Mouse (Mus musculus): ENCODE measurements around the gene Nfia.

Gene Nfia

DNA sequence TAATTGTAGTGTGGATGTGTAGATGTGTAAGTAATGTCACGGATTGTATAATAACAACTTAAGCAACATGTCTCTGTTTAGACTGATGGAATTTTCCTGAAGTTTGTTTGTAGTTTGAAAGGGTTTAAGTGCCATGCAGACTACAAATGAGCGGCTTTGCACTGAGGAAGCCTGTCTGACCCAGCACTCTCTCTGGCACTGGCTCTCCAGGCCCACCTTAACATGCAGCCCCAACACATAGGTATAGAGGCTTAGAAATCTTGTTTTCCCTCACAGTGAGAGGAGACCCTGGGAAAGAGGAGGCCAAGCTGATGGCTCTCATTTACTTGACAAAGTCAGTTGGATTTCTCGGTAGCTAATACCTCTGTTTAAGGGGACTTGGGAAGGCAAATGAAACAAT lies 13.9 kb upstream of the Nfia start:
- in situ Hi-C loops (cut with MboI; ENCODE audit: unreplicated experiment in 2 of 2), result loop anchor here (10.0 kb wide), 2 partner anchors 194 to 1166 kb away; partner anchors contain the start of gene Usp1 (in 1 of the 2)

DNA sequence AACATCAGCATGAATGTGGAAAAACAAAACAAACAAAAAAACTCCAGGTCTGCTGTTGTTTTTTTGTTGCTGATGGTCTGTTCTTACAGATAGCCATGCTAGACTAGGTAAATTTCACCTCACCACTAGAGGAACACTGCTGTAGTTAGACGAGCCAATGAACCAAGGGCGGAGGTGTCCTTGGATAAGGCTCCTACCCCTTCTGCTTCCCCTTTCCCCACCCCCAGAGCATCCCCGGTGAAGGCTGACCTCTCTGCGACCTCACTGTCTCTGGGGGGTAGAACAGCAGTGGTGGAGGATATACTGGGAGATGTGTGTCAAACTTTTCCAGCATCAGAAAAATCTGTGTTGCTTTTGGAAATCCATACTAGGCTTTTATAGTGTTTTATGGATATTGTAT lies 7.9 kb upstream of the Nfia start:
- in situ Hi-C loops (cut with MboI; ENCODE audit: unreplicated experiment in 2 of 2), result no loop called here

DNA sequence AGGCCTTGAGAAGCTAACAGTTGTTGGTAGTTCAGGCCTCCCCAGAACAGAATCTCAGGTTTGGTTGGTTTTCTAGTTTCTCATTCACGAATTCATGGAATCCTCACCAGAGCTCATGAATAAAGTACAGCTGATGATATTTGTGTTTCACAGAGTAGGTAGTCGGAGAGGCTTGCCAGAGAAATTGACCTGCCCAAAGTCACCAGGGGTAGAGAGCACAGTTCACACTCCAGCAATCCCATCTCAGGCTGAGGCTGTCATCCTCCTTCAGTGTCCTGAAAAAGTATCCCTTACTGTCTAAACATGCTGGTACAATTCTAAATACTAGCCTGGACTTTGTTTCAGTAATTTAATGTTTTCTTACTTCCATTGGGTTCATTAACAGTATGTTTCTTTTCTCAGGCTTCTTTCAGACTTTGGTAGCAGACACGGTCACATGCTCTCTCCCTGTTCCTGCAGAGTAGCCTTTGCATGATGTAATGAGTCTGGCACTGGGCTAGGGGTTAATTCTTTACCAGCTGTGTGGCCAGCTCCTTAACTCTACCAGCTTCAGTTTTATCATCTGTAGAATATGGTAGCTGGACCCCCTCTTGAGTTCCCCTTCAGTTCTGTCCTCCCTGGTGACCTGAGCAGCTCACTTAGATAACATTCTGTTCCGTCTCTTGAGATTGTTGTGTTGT lies 7.1 kb upstream of the Nfia start:
- in situ Hi-C loops (cut with MboI; ENCODE audit: unreplicated experiment in 2 of 2), result no loop called here

DNA sequence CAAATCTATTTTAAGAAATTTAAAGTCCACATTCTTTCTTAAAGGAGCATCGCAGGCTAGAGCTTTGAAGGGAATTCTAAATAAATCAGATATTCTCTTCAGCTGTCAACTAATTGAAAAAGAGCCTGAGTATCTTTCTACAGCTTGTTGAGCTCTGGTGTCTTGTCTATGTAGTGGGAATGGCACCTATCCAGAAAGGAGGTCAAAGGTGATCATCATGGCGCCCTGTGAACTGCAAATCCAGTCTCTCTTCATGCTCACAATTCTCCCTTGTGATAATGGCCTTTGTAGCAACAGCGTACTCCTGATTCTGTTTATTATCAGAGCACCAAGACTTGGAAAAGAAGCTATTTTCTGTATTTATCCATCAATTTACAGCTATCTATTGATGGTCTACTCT lies 6.4 kb upstream of the Nfia start:
- in situ Hi-C loops (cut with MboI; ENCODE audit: unreplicated experiment in 2 of 2), result no loop called here

DNA sequence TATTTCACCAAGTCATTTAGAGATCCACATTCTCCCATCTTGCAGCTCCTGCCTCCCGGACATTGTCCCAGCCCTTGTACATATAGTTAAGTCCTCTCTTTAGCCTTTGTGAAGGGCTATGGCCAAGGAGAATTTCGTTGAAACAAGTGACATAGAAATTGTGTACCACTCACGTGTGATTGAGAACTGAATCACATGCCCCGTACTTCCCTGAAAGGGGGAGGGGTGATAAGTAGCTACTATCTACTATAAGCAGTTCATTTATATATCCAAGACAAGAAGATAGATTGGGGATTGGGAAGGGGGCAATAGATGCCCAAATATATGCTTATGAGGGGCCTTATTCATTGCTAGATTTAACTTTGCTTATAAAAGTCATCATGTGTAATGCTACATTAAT lies 5.5 kb upstream of the Nfia start:
- in situ Hi-C loops (cut with MboI; ENCODE audit: unreplicated experiment in 2 of 2), result no loop called here

DNA sequence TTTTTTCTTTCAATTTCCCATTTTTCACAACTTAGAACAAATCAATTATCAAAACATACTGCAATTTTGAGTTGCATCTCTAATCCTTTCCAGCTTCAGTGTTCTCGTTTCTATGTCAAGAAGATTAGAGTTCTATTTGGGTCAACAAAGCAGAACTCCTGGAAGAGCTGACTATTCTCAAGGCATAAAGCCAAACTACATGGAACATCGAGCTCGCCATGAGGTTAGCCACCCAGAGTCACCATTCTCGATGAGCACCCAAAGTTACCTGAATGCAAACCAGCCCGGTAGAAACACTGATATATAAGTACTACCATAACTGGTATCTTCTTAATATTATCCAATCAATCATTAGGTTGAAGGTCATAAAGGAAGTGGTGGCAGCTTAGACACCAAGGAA lies 5.0 kb upstream of the Nfia start:
- in situ Hi-C loops (cut with MboI; ENCODE audit: unreplicated experiment in 2 of 2), result no loop called here

DNA sequence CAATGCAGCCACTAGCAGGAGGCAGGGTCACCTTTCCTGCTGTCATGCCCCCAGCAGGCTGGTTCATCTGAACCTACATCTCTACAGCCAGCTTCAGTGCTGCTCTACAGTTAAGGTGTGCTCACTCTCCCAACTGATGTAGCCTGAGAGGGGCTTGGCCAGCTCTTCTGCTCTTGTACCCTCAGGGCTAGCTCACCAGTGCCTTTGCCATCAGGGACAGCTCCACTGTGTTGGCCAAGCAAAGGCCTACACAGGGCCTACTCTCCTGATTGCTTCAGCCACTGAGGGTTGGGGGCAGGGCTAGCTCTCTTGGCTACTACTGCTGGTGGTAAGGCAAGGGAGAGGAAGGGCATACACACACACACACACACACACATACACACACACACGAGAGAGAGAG lies 2.7 kb upstream of the Nfia start:
- in situ Hi-C loops (cut with MboI; ENCODE audit: unreplicated experiment in 2 of 2), result no loop called here

DNA sequence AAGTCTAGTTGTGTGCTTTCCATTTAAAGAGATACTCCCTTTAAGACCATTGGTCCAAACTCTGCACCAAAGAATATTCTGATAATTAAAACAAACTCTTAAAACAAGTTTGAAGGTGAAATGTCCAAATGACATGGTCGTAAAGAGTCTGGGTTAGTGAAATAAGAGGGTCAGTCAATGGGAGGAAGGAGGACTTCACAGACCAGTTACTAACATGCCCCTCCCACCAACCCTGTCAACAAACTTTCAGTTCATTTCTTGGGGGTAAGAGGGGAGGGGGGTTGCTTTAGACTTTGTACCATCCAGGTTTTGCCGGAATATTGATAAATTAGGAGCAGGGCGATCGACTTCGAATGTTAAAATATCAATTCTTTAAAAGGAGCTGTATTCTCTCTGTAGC lies 1.1 kb upstream of the Nfia start:
- in situ Hi-C loops (cut with MboI; ENCODE audit: unreplicated experiment in 2 of 2), result no loop called here

DNA sequence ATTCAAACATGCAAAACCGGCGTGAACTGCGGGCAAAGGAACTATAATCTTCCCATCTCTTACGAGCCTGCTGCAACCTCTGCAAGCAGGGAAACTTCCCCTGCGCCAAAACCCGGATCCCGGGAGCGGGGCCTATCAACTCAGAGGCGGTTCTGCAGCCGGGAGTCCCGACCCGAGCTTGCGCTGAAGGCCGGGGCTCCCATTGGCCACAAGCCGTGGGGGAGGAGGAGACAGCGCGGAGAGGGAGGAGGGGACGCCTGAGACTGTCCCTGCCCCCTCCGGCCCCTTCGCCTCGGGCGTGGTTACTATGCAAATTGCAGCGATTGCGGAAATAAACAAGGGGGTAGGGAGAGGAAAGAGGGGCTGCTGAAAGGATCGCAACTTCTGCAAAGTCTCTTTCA lies 450 bp upstream of the Nfia start:
- in situ Hi-C loops (cut with MboI; ENCODE audit: unreplicated experiment in 2 of 2), result no loop called here

DNA sequence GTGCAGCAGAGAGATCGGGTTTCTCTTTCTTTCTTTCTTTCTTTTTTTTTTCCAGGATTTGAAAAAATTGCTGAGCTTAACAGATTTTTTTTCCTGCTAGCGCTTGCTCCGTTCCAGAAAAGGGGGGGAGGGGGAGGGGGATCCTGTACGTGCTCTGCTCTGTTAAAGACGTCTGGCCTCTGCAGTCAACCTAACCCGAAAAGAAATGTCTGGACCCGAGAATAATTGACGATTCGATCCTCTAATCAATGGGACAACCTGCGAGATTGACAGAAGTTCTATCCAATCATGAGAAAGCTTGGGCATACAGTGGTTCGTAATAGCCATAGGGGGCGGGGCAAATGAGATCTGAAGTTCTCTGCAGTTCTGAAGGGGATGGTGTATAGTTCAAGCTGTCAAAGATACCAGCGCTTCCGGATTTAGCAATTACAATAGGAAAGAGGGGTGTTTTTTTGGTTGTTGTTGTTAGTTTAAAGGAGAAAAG lies 618 bp downstream of the Nfia start:
- in situ Hi-C loops (cut with MboI; ENCODE audit: unreplicated experiment in 2 of 2), result no loop called here

DNA sequence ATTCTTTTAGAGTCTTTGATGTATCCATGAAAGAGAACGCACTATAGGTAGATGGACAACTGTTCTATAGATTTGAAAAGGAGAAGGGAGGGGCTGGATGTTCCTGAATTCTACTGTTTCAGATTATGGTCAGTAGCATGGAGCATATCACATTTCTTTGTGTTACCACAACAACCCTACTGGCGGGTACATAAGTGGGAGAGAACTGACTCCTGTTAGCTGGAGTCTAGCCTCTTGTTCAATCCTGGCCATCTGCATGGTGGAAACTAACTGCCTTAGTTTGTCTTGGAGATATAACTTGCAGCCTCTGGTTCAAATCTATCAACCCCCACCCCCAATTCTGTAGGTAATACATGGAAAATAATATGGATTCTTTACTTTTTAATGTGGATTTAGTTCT lies 1.3 kb downstream of the Nfia start:
- in situ Hi-C loops (cut with MboI; ENCODE audit: unreplicated experiment in 2 of 2), result no loop called here

DNA sequence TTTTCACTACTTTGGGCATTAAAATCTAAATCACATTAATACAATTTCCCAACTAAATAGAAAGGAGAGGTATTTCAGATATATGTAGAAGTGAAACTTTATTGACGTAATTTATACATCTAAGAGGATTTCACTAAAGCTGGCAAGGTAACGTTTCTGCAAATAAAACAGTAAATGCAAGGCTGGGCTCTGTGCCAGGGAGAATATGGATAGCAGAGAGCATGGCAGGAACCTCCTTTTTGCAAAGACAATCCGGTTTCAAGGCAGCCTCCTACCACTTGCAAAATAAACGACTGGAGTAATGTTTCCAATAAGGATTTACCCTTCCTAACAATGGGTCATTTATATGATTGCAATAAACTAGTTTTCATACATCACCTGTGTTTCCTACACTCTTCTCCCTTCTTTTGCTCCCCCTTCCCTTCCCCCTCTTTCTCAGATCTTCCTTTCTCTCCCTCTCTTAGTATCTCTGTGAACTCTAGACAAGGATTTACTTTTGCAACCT lies 2.0 kb downstream of the Nfia start:
- in situ Hi-C loops (cut with MboI; ENCODE audit: unreplicated experiment in 2 of 2), result no loop called here

DNA sequence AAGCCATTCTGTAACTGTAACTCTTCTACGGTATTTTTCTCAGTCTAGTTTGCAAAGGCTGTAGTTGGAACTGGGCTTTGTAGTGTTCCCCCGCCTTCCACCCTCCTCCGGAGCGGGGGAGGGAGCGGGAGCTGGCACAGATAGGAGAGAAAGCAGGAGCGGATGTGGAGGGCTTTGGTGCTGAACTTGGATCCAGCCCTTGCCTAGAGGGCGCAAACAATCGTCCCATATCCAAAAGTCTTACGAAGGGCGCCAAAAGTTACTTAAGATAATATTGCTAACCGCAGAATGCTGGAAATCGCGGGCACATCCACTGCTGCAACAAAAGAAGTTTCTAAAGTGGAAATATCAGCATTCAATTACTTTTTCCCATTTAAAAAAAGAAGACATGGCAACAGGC lies 2.5 kb downstream of the Nfia start:
- in situ Hi-C loops (cut with MboI; ENCODE audit: unreplicated experiment in 2 of 2), result no loop called here

DNA sequence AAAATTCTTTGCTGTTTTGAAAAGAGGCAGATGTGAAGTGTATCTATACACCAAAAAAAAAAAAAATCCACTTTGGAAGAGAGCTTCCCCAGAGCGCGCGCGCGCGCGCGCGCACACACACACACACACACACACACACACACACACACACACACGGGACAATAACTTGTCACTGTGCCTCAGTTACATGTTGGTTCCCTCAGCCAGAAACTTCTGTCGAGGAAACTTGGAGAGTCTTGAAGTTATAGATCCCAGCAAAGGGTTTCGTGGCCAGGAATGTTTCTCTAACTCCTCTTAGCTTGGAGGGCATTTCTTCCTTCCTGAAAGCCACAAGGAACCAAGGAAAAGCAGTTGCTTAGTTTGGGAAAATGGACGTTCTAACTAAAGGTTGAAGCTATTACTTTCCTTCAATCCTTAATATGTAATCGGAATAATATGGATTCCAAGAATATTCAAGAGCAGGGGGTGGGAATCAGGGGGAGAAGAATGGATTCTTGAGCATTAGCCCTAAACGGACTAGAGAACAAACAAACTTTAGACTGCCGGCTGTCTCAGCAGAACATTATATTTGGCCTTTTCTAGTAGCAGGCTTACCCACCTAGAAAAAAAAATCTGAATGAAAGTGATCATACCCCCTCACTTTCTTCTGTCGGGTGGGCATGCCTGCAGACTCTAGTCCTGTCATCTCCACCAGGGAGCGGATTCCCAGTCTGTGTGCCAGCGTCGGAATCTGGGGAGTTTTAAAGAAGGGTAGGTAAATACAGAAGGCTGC lies 3.1 kb downstream of the Nfia start:
- in situ Hi-C loops (cut with MboI; ENCODE audit: unreplicated experiment in 2 of 2), result no loop called here

DNA sequence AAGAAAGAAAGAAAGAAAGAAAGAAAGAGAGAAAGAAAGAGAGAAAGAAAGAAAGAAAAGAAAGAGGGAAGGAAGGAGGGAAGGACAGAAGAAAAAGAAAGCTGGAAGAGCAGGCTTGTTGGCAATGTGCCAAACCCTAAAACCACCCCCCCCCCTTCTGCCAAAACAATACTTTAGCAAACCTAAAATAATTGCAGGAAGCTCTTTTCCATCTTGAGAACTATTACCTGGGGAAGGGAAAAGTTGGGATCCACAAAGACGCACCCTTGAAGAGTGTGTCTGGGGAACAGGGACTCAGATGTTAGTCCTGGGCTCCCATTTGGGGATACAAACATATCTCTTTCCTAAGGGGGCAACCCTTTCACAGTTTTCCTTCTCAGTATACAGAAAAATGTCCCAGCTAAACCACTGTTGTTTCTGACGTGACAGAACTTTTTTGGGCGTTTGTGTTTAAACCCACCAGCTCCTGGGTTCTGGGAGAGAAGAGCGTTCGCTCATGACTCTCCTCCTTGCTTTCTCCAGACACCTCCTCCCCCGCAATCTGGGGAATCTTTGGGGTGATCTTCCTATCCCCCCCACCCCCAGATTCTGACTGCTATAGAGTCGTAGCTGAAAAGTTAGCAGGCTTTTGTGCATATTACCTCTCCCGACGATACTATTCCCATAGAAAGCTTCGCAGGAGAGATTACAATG lies 4.0 kb downstream of the Nfia start:
- in situ Hi-C loops (cut with MboI; ENCODE audit: unreplicated experiment in 2 of 2), result no loop called here

DNA sequence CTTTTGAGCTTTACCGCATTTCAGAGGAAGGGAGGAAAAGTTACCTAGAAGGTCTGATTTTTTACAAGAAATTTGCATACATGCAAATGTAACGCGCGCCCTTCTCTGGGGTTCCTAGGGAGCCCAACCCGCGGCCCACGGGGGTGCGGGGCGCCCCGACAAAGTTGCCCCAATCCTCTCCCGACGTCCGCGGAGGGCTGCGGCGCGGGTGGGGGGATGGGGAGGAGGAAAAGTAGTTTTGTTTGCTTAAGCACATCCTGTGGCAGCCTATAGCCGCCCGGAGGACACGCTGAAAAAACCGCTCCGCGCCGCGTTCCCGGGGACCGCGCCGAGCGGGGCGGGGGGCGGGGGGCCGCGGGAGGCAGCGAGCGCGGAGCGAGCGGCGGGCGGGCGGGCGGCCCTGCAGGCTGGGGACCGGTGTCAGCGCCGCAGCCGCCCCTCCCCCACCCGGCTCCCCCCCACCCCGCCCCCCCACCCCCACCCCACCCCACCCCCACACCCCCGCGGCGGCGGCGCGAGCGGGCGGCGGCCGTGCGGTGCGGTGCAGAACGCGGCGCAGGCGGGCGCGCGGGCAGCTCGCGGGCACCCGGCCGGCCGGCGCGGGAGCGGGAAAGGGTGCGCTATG lies 4.7 kb downstream of the Nfia start:
- in situ Hi-C loops (cut with MboI; ENCODE audit: unreplicated experiment in 2 of 2), result no loop called here

DNA sequence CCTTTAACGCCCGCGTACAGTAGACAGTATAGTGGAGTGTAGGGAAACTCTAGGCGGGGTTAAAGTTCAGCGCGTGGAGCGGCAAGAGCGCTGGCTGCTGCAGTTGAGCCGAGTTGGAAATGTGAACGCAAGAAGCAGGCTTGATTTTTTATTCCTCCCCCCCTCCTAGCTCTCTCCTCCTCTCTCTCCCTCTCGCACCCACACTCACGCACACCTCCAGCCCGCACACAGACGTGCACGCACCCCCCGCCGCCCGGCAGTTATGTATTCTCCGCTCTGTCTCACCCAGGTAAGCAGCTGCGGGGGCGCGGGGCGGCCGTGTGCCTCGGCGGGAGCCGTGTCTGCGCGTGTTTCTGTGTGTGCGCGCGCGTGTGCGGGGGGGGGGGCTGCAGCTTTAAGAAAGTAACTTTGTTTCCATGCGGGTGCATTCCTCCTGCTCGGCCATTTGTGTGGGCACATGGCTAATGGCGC lies 5.2 kb downstream of the Nfia start, which contains the start of gene E130114P18Rik:
Gene E130114P18Rik (minus strand): TSS at position 373 of the 471 bp plus-strand sequence.
- in situ Hi-C loops (cut with MboI; ENCODE audit: unreplicated experiment in 2 of 2), result no loop called here

DNA sequence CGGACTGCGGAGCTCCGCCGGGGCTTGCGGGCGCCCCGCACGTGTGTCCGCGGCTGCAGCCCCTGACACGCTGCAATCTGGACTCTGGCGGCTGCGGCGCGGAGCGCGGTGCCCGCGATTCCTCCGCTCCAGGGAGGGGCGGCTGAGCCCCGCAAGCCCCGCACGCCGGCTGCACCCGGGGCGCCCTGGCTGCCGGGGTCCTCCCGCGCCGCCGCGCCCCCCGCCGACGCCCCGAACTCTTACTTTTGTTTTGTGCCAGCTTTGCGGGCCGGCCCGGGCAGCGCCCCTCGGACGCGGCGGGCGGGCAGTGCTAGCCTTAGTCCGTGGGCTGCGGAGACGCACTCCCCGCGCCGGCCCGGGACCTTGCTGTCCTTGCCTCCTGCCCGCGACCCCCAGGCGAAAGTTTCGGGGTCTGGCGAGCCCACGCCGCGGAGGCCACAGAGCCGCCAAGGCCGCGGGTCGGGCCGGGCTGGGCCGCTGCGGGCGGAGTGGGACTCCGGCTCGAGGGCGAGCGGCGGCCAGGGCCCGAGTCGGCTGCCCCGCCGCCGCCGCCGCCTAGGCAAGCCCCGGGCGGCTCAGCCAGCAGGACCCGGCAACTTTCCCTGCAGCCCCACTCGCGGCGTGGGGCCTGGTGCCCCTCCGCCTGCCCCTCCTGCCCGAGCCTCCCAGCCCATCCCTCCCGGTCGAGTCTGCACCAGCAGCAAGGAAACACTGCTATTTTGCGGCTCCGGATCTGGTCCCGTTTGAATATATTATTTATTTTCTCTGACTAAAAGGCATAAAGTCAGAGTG lies 5.9 kb downstream of the Nfia start:
- in situ Hi-C loops (cut with MboI; ENCODE audit: unreplicated experiment in 2 of 2), result no loop called here

DNA sequence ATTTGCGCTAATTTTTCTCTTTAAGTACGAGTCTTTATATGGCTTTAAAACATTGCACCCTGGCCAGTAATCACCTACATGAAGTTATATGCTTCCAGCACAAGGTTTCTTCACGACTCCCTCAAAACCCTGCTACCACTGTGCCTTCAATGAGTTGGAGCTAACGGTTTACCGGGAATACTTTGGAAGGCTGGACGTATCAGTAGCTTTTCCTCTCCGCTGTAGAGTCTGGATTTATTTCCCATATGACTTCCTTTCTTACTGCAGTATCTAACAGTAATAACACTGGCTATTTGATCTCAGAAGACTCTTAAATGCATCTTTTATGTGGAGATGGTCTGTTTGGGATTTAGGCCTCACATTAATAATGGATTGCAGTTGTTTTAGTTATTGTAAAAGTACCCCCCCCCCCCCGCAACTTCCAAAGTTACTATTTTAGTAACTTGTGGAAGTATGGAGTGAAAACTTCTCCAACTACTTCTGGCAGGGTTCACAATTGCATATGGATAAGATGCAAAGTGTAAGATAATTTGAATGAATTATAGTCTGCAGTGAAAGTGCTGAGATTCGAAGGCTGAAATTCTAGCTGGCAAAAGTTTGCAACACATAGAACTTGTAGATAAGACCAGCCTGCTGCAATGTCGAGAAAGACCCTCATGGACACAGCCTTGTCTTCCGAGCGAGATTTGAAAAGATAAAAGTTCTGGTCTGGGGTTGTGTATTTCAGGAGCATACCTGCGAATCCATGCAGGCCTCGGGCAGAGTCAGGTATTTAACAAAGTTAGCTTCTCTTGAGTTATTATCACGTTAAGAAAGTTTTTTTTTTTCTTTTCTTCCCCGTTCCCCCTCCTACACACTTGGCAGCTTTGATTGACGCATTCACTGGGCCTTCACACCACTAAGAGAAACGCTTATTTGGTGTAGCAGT lies 6.7 kb downstream of the Nfia start:
- in situ Hi-C loops (cut with MboI; ENCODE audit: unreplicated experiment in 2 of 2), result no loop called here

All from v-Abl transformed pro-B cells (cell line).